Mouse (Mus musculus) kidney, embryonic 15.5 days (tissue): Measurements from ENCODE around the gene Etnk2. TPM values are rescaled to one million over a fixed set of nuclear protein-coding genes. Genes with fewer than 3 reads are reported as not detected.

ENCODE experiments used
- ATAC-seq: fragments of 200-750 bp; cut with Nextera tagmentation; replicated peaks from 2 replicates; pipeline ENCODE4 v1.8.0; 2017; ENCODE audit warnings: moderate TSS enrichment; ENCODE audit not compliant: low FRiP score
- H3K27ac ChIP-seq: fragments of 300-500 bp; sonication (generic); 2 replicates; pipeline ENCODE4 v1.5.1; 2015; ENCODE audit warnings: mild to moderate bottlenecking, inconsistent platforms
- H3K27me3 ChIP-seq: fragments of 300-500 bp; sonication (generic); 2 replicates; pipeline ENCODE4 v1.6.1; 2015; ENCODE audit warnings: inconsistent platforms
- H3K36me3 ChIP-seq: fragments of 300-500 bp; sonication (generic); 2 replicates; pipeline ENCODE4 v1.6.1; 2015; ENCODE audit warnings: inconsistent platforms
- H3K4me1 ChIP-seq: fragments of 300-500 bp; sonication (generic); 2 replicates; pipeline ENCODE4 v1.6.1; 2015; ENCODE audit warnings: inconsistent platforms
- H3K4me2 ChIP-seq: fragments of 300-500 bp; sonication (generic); 2 replicates; pipeline ENCODE4 v1.6.1; 2015; ENCODE audit warnings: moderate library complexity, mild to moderate bottlenecking, inconsistent platforms
- H3K4me3 ChIP-seq: fragments of 300-500 bp; sonication (generic); replicated peaks from 2 replicates; pipeline ENCODE4 v1.5.1; 2015; ENCODE audit warnings: mild to moderate bottlenecking, inconsistent platforms
- H3K9ac ChIP-seq: fragments of 300-500 bp; sonication (generic); 2 replicates; pipeline ENCODE4 v1.6.1; 2015; ENCODE audit warnings: mild to moderate bottlenecking, inconsistent platforms
- H3K9me3 ChIP-seq: fragments of 300-500 bp; sonication (generic); replicated peaks from 2 replicates; pipeline ENCODE4 v1.6.1; 2016; ENCODE audit warnings: inconsistent platforms
- WGBS: fragments of 180-500 bp; shearing (Covaris S2); methylation state at CpG from one replicate; pipeline ENCODE4 v1.1.7; 2015; ENCODE audit warnings: mixed read lengths; 5-methylcytosine and 5-hydroxymethylcytosine counted together
- polyA plus RNA-seq: library from polyadenylated mRNA; unstranded; fragments of >200 nt; fragmentation: Nextera tagmentation; extraction: Ambion mirVana; gene quantifications from 2 replicates; pipeline ENCODE4 v1.2.1, GENCODE M21; 2015

The Etnk2 gene
- polyA plus RNA-seq, 1 experiment from 2014 or later = 4.0 TPM

- Histone ChIP-seq H3K9me3 (no peaks in the 10 kb centered on the region), H3K4me2 (peak overlapping the region; percentile 94), H3K36me3 (no peaks in the 10 kb centered on the region), H3K27me3 (no peaks in the 10 kb centered on the region), H3K4me3 (peak overlapping the region; percentile 92), H3K4me1 (peaks cover 59% of the 10 kb centered on the region), H3K27ac (peak overlapping the region; percentile 98), H3K9ac (peak overlapping the region; percentile 89)
- no peak for ATAC-seq
- WGBS = 31% methylated on average over 16 of the region's 16 CpGs
Observed at GRCm38 (mm10) chr1:133421975-133422570, 58.7 kb downstream of the Etnk2 start.

- H3K9ac ChIP-seq = peak overlapping the region; percentile 89
- under 1% methylated on average over 29 of the region's 29 CpGs for WGBS
- H3K27me3 ChIP-seq = no peaks in the 10 kb centered on the region
- H3K4me1 ChIP-seq = peaks cover 53% of the 10 kb centered on the region
- 0 out of 2 replicates have a peak, but pooled peaks have one; percentile 4 for ATAC-seq
- H3K36me3 ChIP-seq = no peaks in the 10 kb centered on the region
- H3K4me3 ChIP-seq = peak overlapping the region; percentile 92
- peak overlapping the region; percentile 98 for H3K27ac ChIP-seq
- no peaks in the 10 kb centered on the region for H3K9me3 ChIP-seq
- peak overlapping the region; percentile 94 for H3K4me2 ChIP-seq
Observed at GRCm38 (mm10) chr1:133422615-133423161, 59.3 kb downstream of the Etnk2 start.

GRCm38 (mm10) chr1:133423166-133423542 lies 59.8 kb downstream of the Etnk2 start:
- Histone ChIP-seq H3K9me3 (no peaks in the 10 kb centered on the region), H3K27ac (peak overlapping the region; percentile 98), H3K4me3 (peak overlapping the region; percentile 92), H3K4me1 (peaks cover 48% of the 10 kb centered on the region), H3K4me2 (peak overlapping the region; percentile 94), H3K36me3 (no peaks in the 10 kb centered on the region), H3K9ac (peak overlapping the region; percentile 89), H3K27me3 (no peaks in the 10 kb centered on the region)
- WGBS = 1% methylated on average over 31 of the region's 31 CpGs
- no peak for ATAC-seq

- no peaks in the 10 kb centered on the region for H3K9me3 ChIP-seq
- H3K9ac ChIP-seq = peak within 1 kb of the TSS; percentile 89
- H3K27me3 ChIP-seq = no peaks in the 10 kb centered on the region
- peak within 1 kb of the TSS; percentile 98 for H3K27ac ChIP-seq
- peaks cover 42% of the 10 kb centered on the region for H3K4me1 ChIP-seq
- peak; percentile 81 for ATAC-seq
- peak within 1 kb of the TSS; percentile 92 for H3K4me3 ChIP-seq
- no peaks in the 10 kb centered on the region for H3K36me3 ChIP-seq
- H3K4me2 ChIP-seq = peak within 1 kb of the TSS; percentile 94
- under 1% methylated on average over 118 of the region's 128 CpGs for WGBS
Observed at GRCm38 (mm10) chr1:133423543-133424480, 60.4 kb downstream of the Etnk2 start, which contains the start of gene Sox13. Gene Sox13 (minus strand): TSS chr1:133424377.

GRCm38 (mm10) chr1:133424547-133425140 lies 61.3 kb downstream of the Etnk2 start:
- H3K9ac ChIP-seq = no peak overlapping the region
- H3K27me3 ChIP-seq = no peaks in the 10 kb centered on the region
- 50% methylated on average over 4 of the region's 4 CpGs for WGBS
- peak overlapping the region; percentile 94 for H3K4me2 ChIP-seq
- peaks cover 5% of the 10 kb centered on the region for H3K9me3 ChIP-seq
- peak overlapping the region; percentile 92 for H3K4me3 ChIP-seq
- no peaks in the 10 kb centered on the region for H3K36me3 ChIP-seq
- H3K4me1 ChIP-seq = peaks cover 33% of the 10 kb centered on the region
- H3K27ac ChIP-seq = peak overlapping the region; percentile 64
- no peak for ATAC-seq

Other genes with a start within 250 kb of the Etnk2 start
- gene Ppp1r15b, start 232.4 kb upstream of the Etnk2 start, polyA plus RNA-seq = 42.1 and 42.2 TPM in 2 replicates
- gene Plekha6, start 199.4 kb upstream of the Etnk2 start, polyA plus RNA-seq = 6.9 and 8.4 TPM in 2 replicates
- 4.5 and 5.2 TPM in 2 replicates for gene Golt1a, start 53.8 kb upstream of the Etnk2 start, polyA plus RNA-seq
- not detected in 2 replicates for gene Kiss1, start 41.7 kb upstream of the Etnk2 start, polyA plus RNA-seq
- 251 and 332 TPM in 2 replicates for gene Ren1, start 13.1 kb upstream of the Etnk2 start, polyA plus RNA-seq
- 15.0 and 16.2 TPM in 2 replicates for gene Sox13, start 60.8 kb downstream of the Etnk2 start, polyA plus RNA-seq
- 699 and 775 TPM in 2 replicates for gene Snrpe, start 246.7 kb downstream of the Etnk2 start, polyA plus RNA-seq